Mouse (Mus musculus) kidney, adult 2 months (tissue): Measurements from ENCODE around the gene D630045J12Rik.

Experiments used
- CTCF ChIP-seq: fragments of 200-500 bp; conservative IDR thresholded peaks from 2 replicates; pipeline ENCODE4 v1.5.1; 2011; ENCODE audit warnings: low read depth, mild to moderate bottlenecking, control low read depth, low read length, moderate library complexity, mixed read lengths; ENCODE audit not compliant: insufficient read depth, insufficient read length
- POLR2A ChIP-seq: fragments of 200-500 bp; IDR thresholded peaks from one replicate; pipeline ENCODE4 v1.6.1; 2011; ENCODE audit warnings: low read depth, low read length, control low read depth

- TF ChIP-seq CTCF (no peak), POLR2A (no peak)
These were observed 104.3 kb downstream of the D630045J12Rik start for GRCm38 (mm10) chr6:38149483-38149882.
